Mouse (Mus musculus) spleen, postnatal 10 days (tissue): ENCODE measurements around the gene Htr7.

Source experiments
- DNase-seq, 2 experiments: peaks; one replicate each; pipeline ENCODE4 v3.0.0; 2021 to 2022; ENCODE audit warnings: low spot score in 2 of 2

Gene Htr7

GRCm38 (mm10) chr19:35957656-35958055 lies 99.7 kb downstream of the Htr7 start:
- DNase-seq: no peak

- no peak for DNase-seq
These were observed 101.6 kb downstream of the Htr7 start for GRCm38 (mm10) chr19:35955698-35956097.

GRCm38 (mm10) chr19:35949888-35950287 lies 107.4 kb downstream of the Htr7 start:
- DNase-seq: no peak

- no peak for DNase-seq
These were observed 132.3 kb downstream of the Htr7 start for GRCm38 (mm10) chr19:35924961-35925495.

- no peak for DNase-seq
These were observed 132.9 kb downstream of the Htr7 start for GRCm38 (mm10) chr19:35924418-35924817.
